Mouse (Mus musculus): Measurements from ENCODE around the gene Eif4enif1.

- TF ChIP-seq CTCF (conservative IDR thresholded peaks at IDR 0.05; ENCODE audit: low read length) (no peak), POU5F1 (IDR thresholded peaks at IDR 0.05; ENCODE audit: borderline replicate concordance, low read length) (no peak), NANOG (IDR thresholded peaks at IDR 0.05; ENCODE audit: borderline replicate concordance, low read length) (no peak)
These were observed 614 bp upstream of the Eif4enif1 start for GRCm38 (mm10) chr11:3201326-3202230.

All from E14TG2a.4 (cell line).